Mouse (Mus musculus) ES-E14 (cell line): ENCODE results near the gene Spag8. TPM values are rescaled to one million over a fixed set of nuclear protein-coding genes. Genes with fewer than 3 reads are reported as not detected.

ENCODE experiments used
- DNase-seq: peaks from one replicate; pipeline ENCODE4 v3.0.0-alpha.2; 2013; ENCODE audit warnings: low read depth, low spot score
- H3K27ac ChIP-seq: 2 replicates; pipeline ENCODE4 v1.5.1; 2012; ENCODE audit warnings: low read depth, mild to moderate bottlenecking, low read length, moderate library complexity, mixed read lengths; ENCODE audit not compliant: poor library complexity, insufficient read depth, severe bottlenecking
- H3K36me3 ChIP-seq: 2 replicates; pipeline ENCODE4 v1.6.1; 2012; ENCODE audit warnings: mild to moderate bottlenecking, low read length, moderate library complexity, mixed read lengths; ENCODE audit not compliant: control insufficient read depth, poor library complexity, insufficient read depth, severe bottlenecking
- H3K4me1 ChIP-seq, 2 experiments: fragments of 150-350 bp in 1 of 2; sonication (generic) in 1 of 2; 2 replicates each; pipeline ENCODE4 v1.6.1; 2012; ENCODE audit warnings: low read length in 2 of 2, mild to moderate bottlenecking in 1 of 2, mixed read lengths in 1 of 2; ENCODE audit not compliant: control insufficient read depth in 2 of 2, insufficient read depth in 2 of 2, poor library complexity in 1 of 2
- H3K4me3 ChIP-seq, 2 experiments: fragments of 150-350 bp in 1 of 2; sonication (generic) in 1 of 2; 2 replicates each; pipeline ENCODE4 v1.5.1; 2012; ENCODE audit warnings: low read length in 2 of 2, low read depth in 1 of 2, mild to moderate bottlenecking in 1 of 2, mixed read lengths in 1 of 2; ENCODE audit not compliant: insufficient read depth in 1 of 2, poor library complexity in 1 of 2, severe bottlenecking in 1 of 2
- H3K9ac ChIP-seq: 2 replicates; pipeline ENCODE4 v1.6.1; 2012; ENCODE audit warnings: low read depth, mild to moderate bottlenecking, low read length, mixed read lengths; ENCODE audit not compliant: poor library complexity, insufficient read depth, severe bottlenecking
- H3K9me3 ChIP-seq: fragments of 150-350 bp; sonication (generic); 2 replicates; pipeline ENCODE4 v1.6.1; 2012; ENCODE audit warnings: low read depth, mild to moderate bottlenecking, low read length; ENCODE audit not compliant: control insufficient read depth, insufficient read depth
- CHD2 ChIP-seq: IDR thresholded peaks from 2 replicates; pipeline ENCODE4 v1.6.1; 2014; ENCODE audit warnings: mild to moderate bottlenecking, low read depth, low read length, inconsistent platforms
- HCFC1 ChIP-seq: IDR thresholded peaks from 2 replicates; pipeline ENCODE4 v1.6.1; 2012; ENCODE audit warnings: low read length, inconsistent platforms, borderline replicate concordance; ENCODE audit not compliant: insufficient read depth
- MAFK ChIP-seq: IDR thresholded peaks from 2 replicates; pipeline ENCODE4 v1.6.1; 2014; ENCODE audit warnings: mild to moderate bottlenecking, low read depth, low read length, inconsistent platforms; ENCODE audit not compliant: insufficient read depth
- ZC3H11A ChIP-seq: IDR thresholded peaks from 2 replicates; pipeline ENCODE4 v1.6.1; 2012; ENCODE audit warnings: low read depth, mild to moderate bottlenecking, inconsistent platforms, low read length, borderline replicate concordance
- ZNF384 ChIP-seq: IDR thresholded peaks from 2 replicates; pipeline ENCODE4 v1.6.1; 2012; ENCODE audit warnings: low read depth, low read length, inconsistent platforms
- in situ Hi-C, 2 experiments: fragments of 600-800 bp; cut with MboI; formaldehyde crosslinking; loops; one replicate each; pipeline ENCODE4 v1.15.1; 2025; ENCODE audit warnings: low sequenced_read_pairs in 2 of 2, inconsistent platforms in 1 of 2; ENCODE audit not compliant: unreplicated experiment in 2 of 2
- total RNA-seq: library from RNA; depleted of rRNA; stranded (reverse); fragments of 300-350 nt; gene quantifications from 2 replicates; pipeline ENCODE4 v1.2.3, GENCODE M21; 2012

Spag8 gene
- total RNA-seq, 1 experiment, result 0.27 TPM

- TF ChIP-seq ZC3H11A, result no peak
- no peak for TF ChIP-seq CHD2
- TF ChIP-seq MAFK, result no peak
- H3K9me3 ChIP-seq, result no peaks in the 10 kb centered on the region
- no peak overlapping the region for H3K9ac ChIP-seq
- DNase-seq, result no peak
- in situ Hi-C loops, result no loop called here
- no peak overlapping the region for H3K4me3 ChIP-seq
- H3K27ac ChIP-seq, result no peak overlapping the region
- no peaks in the 10 kb centered on the region for H3K36me3 ChIP-seq
- H3K4me1 ChIP-seq, result no peaks in the 10 kb centered on the region; a peak in 1 of 4 replicates
Measured at GRCm38 (mm10) chr4:43649783-43650182, 3.6 kb downstream of the Spag8 start.

DNA sequence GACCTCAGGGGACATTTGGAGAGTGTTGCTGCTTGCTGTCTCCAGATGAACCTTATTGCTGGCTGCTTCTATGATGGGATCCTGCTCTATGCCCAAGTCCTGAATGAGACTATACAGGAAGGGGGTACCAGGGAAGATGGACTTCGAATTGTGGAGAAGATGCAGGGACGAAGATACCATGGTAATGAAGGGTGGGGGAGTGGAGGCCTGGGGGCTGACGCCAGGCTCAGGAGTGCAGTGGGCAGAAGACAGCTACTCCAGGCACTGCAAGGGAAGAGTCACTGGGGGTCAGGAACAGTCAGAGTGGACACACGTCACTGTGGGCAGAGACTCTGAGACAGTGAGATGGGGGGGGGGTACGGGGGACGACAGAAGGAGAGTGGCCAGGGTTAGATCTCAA is 12.9 kb downstream of the Spag8 start:
- Histone ChIP-seq H3K9ac (no peak overlapping the region), H3K9me3 (no peaks in the 10 kb centered on the region), H3K4me1 (no peaks in the 10 kb centered on the region), H3K27ac (no peak overlapping the region), H3K4me3 (no peak overlapping the region), H3K36me3 (no peaks in the 10 kb centered on the region)
- in situ Hi-C loops, result no loop called here
- no peak for DNase-seq
- no peak for TF ChIP-seq ZNF384
- TF ChIP-seq CHD2, result no peak

DNA sequence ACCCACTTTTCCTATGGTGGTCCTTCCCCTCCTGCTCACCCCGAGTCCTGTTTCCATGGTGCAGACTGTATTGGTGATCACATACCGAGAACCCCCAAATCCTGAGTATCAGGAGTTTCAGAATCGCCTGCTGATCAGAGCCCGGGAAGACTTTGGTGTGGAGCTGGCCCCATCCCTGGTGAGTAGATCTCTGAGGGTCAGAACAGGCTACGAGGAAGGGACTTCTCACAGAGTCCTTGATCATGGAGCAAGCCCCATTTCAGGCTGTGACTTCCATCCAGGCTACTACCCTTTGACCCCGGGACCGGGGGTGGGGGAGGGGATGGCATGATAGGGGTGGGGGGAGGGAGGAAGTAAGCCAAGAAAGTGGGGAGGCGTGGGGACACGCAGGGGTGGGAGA is 13.3 kb downstream of the Spag8 start:
- in situ Hi-C loops, result no loop called here
- no peak overlapping the region for H3K4me3 ChIP-seq
- H3K36me3 ChIP-seq, result no peaks in the 10 kb centered on the region
- H3K9ac ChIP-seq, result no peak overlapping the region
- no peak overlapping the region for H3K27ac ChIP-seq
- no peaks in the 10 kb centered on the region for H3K9me3 ChIP-seq
- H3K4me1 ChIP-seq, result no peaks in the 10 kb centered on the region
- no peak for DNase-seq
- TF ChIP-seq MAFK (no peak), ZC3H11A (no peak), HCFC1 (no peak), ZNF384 (no peak), CHD2 (no peak)

DNA sequence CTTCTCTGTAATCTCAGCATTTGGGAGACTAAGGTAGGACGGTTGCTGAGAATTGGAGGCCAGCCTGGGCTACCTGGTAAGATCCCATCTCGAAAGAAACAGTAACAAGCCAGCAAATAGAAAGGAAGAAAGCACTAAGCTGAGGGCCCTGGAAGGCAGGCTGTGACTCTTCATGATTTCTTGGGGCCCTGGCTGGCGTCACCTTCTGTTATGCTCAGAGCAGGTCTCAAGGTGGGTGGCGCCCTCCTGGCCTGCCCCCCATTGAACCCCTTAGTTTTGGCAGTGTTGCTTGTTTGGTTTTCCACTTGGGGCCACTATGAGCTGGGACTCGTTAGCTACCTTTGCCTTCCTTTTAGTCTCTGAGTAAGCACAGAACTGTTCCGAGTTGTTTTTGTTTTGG is 16.6 kb downstream of the Spag8 start:
- Histone ChIP-seq H3K9ac (no peak overlapping the region), H3K36me3 (no peaks in the 10 kb centered on the region), H3K4me3 (no peak overlapping the region), H3K27ac (no peak overlapping the region), H3K9me3 (no peaks in the 10 kb centered on the region), H3K4me1 (peaks cover 0 to 5% of the 10 kb centered on the region in 2 experiments; a peak in 1 of 4 replicates)
- in situ Hi-C loops, result no loop called here
- DNase-seq, result no peak
- no peak for TF ChIP-seq MAFK
- TF ChIP-seq ZNF384, result no peak
- TF ChIP-seq ZC3H11A, result no peak
- TF ChIP-seq CHD2, result no peak
- TF ChIP-seq HCFC1, result no peak

DNA sequence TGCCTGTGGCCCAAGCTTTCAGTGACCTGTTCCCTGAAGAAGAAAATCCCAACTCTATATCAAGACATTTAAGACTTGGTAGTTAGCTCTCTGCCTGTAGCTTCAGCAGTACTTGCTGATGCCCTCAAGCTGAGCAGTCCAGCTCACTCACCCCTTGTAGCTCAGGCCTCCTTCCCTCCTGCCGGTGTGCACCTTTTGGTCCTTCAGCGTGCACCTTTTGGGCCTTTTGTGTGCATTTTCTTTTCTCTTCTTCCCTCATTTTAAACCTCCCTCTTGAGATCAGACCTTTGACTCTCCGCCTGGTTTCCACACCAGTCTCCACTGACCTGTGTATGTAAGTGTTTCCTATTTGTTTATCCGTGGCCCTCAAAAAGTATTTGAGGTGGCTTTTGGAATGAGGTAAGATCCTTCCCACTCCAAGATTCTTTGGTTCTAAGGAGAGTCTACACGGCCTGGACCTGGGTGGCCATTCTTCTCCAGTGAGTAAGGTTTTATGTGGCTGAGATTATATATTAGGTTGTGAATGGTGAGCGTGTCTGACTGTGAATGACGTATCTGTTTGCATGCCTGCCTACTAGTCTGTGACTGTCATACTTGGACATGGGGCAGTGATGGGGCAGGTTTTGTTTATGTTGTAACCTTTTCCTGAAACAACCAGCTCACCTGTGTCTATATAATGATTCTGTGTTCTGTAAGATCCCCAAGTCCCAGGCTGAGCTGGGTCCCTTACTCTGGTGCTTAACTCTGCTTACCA is 18.6 kb downstream of the Spag8 start:
- H3K4me3 ChIP-seq, result no peak overlapping the region
- DNase-seq, result no peak
- no peak for TF ChIP-seq ZC3H11A
- no peak for TF ChIP-seq CHD2
- TF ChIP-seq ZNF384, result no peak
- no peak for TF ChIP-seq MAFK
- no peak for TF ChIP-seq HCFC1
- no peaks in the 10 kb centered on the region for H3K36me3 ChIP-seq
- no peaks in the 10 kb centered on the region for H3K9me3 ChIP-seq
- in situ Hi-C loops, result no loop called here
- no peak overlapping the region for H3K9ac ChIP-seq
- H3K4me1 ChIP-seq, result peaks cover 0 to 12% of the 10 kb centered on the region in 2 experiments; a peak in 1 of 4 replicates
- no peak overlapping the region for H3K27ac ChIP-seq
